Mouse (Mus musculus): ENCODE results near the gene Lemd2. TPM values are rescaled to one million over a fixed set of nuclear protein-coding genes. Genes with fewer than 3 reads are reported as not detected.

The Lemd2 gene
- polyA plus RNA-seq, 1 experiment = 92.0 TPM

DNA sequence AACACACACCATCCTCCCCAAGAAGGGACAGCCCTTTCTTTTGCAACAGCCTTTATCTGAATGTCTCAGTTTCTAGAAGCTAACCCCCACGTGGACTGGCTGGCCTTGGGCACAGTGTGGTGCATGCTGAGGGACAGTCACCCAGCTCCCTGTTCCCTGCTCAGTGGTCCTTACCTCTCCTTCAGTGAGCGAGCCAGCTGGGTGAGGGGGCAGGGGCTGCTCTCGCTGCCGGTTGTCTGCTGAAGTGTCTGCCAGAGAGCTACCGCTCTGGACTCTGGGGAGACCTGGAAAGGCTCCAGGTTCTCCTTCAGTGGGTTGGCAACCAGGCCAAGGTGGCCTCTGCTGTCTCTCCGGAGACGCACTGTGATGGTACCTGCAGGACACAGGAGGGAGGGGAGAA, 53.4 kb downstream of the Lemd2 start:
- Histone ChIP-seq H3K27me3 (ENCODE audit: control insufficient read depth, insufficient read depth, low read length) (no peaks in the 10 kb centered on the region), H3K4me1 (ENCODE audit: control insufficient read depth, insufficient read depth, insufficient read length, low read length) (no peaks in the 10 kb centered on the region), H3K36me3 (ENCODE audit: control insufficient read depth, insufficient read depth, low read length) (no peaks in the 10 kb centered on the region), H3K27ac (ENCODE audit: insufficient read depth, low read depth, low read length) (no peak overlapping the region), H3K4me3 (ENCODE audit: low read depth, low read length) (no peak overlapping the region)
- 63% methylated on average over 7 of the region's 7 CpGs for WGBS
- no peak for TF ChIP-seq POLR2A (IDR thresholded peaks at IDR 0.05; ENCODE audit: low read depth, low read length)
- no peak for TF ChIP-seq CTCF (IDR thresholded peaks at IDR 0.05; ENCODE audit: extremely low read depth, insufficient read length, insufficient replicate concordance, low read depth, low read length)

DNA sequence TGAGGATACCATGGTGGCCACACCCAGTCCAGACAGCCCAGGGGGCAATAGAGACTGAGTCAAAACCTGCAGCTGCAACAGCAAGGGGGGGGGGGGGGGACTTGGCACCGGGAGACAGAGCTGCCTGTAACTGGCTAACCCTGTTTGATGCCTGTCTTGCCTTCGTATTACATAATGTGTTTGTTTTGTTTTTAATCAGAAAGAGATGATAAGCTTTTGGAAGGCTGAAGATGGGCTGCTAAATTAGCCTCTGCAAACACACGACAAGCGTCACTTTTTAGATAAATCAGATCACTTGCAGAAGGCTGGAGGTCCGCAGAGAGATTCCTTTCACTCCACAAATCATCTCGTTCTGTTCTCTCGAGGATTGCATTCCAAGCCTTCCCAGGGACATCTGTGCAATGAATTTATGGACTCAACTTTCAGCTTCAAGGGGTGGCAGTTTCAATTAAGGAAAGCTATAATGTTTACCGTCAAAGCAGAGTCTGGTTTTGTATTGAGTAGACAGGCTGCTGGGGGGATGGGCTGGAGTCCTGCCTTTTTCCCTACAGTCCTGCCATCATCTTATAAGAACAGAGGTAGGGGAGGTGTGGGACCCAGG, 57.8 kb downstream of the Lemd2 start:
- Histone ChIP-seq H3K27ac (ENCODE audit: insufficient read depth, low read depth, low read length) (no peak overlapping the region), H3K36me3 (ENCODE audit: control insufficient read depth, insufficient read depth, low read length) (no peaks in the 10 kb centered on the region), H3K4me1 (ENCODE audit: control insufficient read depth, insufficient read depth, insufficient read length, low read length) (0 out of 2 replicates have a peak, but pooled peaks cover 3% of the 10 kb centered on the region), H3K4me3 (ENCODE audit: low read depth, low read length) (no peak overlapping the region), H3K27me3 (ENCODE audit: control insufficient read depth, insufficient read depth, low read length) (no peaks in the 10 kb centered on the region)
- TF ChIP-seq CTCF (IDR thresholded peaks at IDR 0.05; ENCODE audit: extremely low read depth, insufficient read length, insufficient replicate concordance, low read depth, low read length) (no peak), POLR2A (IDR thresholded peaks at IDR 0.05; ENCODE audit: low read depth, low read length) (no peak)
- 8% methylated on average over 8 of the region's 8 CpGs for whole genome bisulfite sequencing

DNA sequence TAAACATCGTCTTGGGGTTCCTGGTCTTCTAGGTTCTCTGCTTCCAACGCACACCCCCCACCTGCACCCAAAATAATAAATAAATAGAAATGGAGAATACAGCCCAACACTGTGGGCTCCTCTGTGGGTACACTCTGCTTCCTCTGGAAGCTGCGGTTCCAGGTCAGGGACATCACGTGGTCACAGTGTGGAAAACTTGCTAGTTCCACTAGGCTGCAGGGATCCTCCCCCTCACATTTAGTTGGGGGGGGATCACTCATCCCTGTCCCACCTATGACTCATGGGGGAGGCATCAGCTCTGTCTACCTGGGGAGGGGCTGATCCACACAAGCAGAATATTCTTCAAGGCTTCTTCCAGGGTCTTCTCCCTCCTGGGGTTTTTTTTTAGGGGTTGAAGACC, 60.1 kb downstream of the Lemd2 start:
- no peaks in the 10 kb centered on the region for H3K27me3 ChIP-seq (ENCODE audit: control insufficient read depth, insufficient read depth, low read length)
- H3K4me3 ChIP-seq (ENCODE audit: low read depth, low read length) = no peak overlapping the region
- no peak overlapping the region for H3K27ac ChIP-seq (ENCODE audit: insufficient read depth, low read depth, low read length)
- no peak for TF ChIP-seq CTCF (IDR thresholded peaks at IDR 0.05; ENCODE audit: extremely low read depth, insufficient read length, insufficient replicate concordance, low read depth, low read length)
- TF ChIP-seq POLR2A (IDR thresholded peaks at IDR 0.05; ENCODE audit: low read depth, low read length) = no peak
- 64% methylated on average over 4 of the region's 4 CpGs for WGBS
- no peaks in the 10 kb centered on the region for H3K36me3 ChIP-seq (ENCODE audit: control insufficient read depth, insufficient read depth, low read length)
- H3K4me1 ChIP-seq (ENCODE audit: control insufficient read depth, insufficient read depth, insufficient read length, low read length) = 0 out of 2 replicates have a peak, but pooled peaks cover 3% of the 10 kb centered on the region

DNA sequence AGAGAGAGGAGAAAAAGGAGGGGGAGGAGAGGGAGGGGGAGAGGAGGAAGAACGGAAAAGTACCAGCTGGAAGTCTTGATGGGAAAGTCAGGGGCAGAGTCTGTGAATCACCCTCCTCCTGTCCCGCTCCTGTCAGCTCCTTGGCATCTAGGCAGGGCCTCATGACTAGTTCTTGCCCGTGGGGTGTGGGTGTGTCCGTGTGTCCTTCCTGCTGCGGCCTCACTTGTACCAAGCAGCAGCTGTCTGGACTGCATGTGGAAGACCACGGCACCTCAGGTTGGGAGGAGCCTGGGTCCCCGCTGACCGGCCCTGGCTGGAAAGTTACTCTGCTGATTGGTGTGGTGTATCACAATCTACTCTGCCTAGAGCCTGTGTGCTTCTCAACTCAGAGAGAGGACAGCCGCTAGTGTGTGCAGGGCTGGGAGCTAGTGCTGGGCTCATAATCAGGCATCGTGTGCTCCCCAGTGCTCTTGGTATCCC, 62.3 kb downstream of the Lemd2 start:
- H3K36me3 ChIP-seq (ENCODE audit: control insufficient read depth, insufficient read depth, low read length) = no peaks in the 10 kb centered on the region
- H3K27me3 ChIP-seq (ENCODE audit: control insufficient read depth, insufficient read depth, low read length) = no peaks in the 10 kb centered on the region
- TF ChIP-seq POLR2A (IDR thresholded peaks at IDR 0.05; ENCODE audit: low read depth, low read length) (no peak), CTCF (IDR thresholded peaks at IDR 0.05; ENCODE audit: extremely low read depth, insufficient read length, insufficient replicate concordance, low read depth, low read length) (no peak)
- 13% methylated on average over 10 of the region's 10 CpGs for WGBS
- no peak overlapping the region for H3K27ac ChIP-seq (ENCODE audit: insufficient read depth, low read depth, low read length)
- H3K4me3 ChIP-seq (ENCODE audit: low read depth, low read length) = no peak overlapping the region
- H3K4me1 ChIP-seq (ENCODE audit: control insufficient read depth, insufficient read depth, insufficient read length, low read length) = 0 out of 2 replicates have a peak, but pooled peaks cover 3% of the 10 kb centered on the region

DNA sequence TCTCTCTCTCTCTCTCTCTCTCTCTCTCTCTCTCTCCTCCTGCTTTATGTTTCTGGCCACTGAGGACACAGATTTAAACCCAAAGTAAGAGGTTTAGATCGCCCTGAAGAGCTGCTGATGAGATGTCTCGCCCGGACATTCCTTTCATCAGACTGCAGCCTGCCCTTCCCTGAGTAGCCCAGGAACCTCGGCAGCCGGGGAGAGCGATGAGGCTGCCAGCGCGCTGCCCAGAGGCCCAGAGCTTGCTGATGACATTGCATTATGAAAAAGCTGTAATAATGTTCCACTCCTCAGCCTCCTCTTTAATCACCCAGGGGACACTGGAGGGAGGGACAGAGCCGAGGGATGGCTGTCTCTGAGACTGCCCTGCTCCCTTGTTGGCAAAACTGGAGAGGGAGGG, 64.0 kb downstream of the Lemd2 start:
- Histone ChIP-seq H3K27me3 (ENCODE audit: control insufficient read depth, insufficient read depth, low read length) (no peaks in the 10 kb centered on the region), H3K27ac (ENCODE audit: insufficient read depth, low read depth, low read length) (no peak overlapping the region), H3K4me1 (ENCODE audit: control insufficient read depth, insufficient read depth, insufficient read length, low read length) (0 out of 2 replicates have a peak, but pooled peaks cover 3% of the 10 kb centered on the region), H3K36me3 (ENCODE audit: control insufficient read depth, insufficient read depth, low read length) (no peaks in the 10 kb centered on the region), H3K4me3 (ENCODE audit: low read depth, low read length) (no peak overlapping the region)
- no peak for TF ChIP-seq POLR2A (IDR thresholded peaks at IDR 0.05; ENCODE audit: low read depth, low read length)
- 77% methylated on average over 9 of the region's 9 CpGs for WGBS

Other genes starting within 250 kb of the Lemd2 start
- 4.7 and 9.1 TPM in 2 replicates for gene Zbtb9, start 231.3 kb downstream of the Lemd2 start, polyA plus RNA-seq (2012; rRNA removed)
- 113 and 265 TPM in 2 replicates for gene Bak1, start 175.5 kb downstream of the Lemd2 start, polyA plus RNA-seq (2012; rRNA removed)
- gene Itpr3, start 147.2 kb downstream of the Lemd2 start, polyA plus RNA-seq (2012; rRNA removed) = 46.1 and 66.7 TPM in 2 replicates
- 103 and 126 TPM in 2 replicates for gene Uqcc2, start 70.6 kb downstream of the Lemd2 start, polyA plus RNA-seq (2012; rRNA removed)
- gene Ip6k3, start 36.7 kb downstream of the Lemd2 start, polyA plus RNA-seq (2012; rRNA removed) = 0.08 TPM in 1 of 2 replicates, not detected in the other

Measured in small intestine, adult 2 months (tissue).